Mouse (Mus musculus) G1E (cell line): ENCODE measurements around the gene Sdccag8. TPM values are rescaled to one million over a fixed set of nuclear protein-coding genes. Genes with fewer than 3 reads are reported as not detected.

ENCODE experiments used
- ATAC-seq: 2 replicates; pipeline ENCODE4 v1.8.0; 2016; ENCODE audit warnings: mild to moderate bottlenecking; ENCODE audit not compliant: insufficient number of reproducible peaks, poor library complexity, low FRiP score, severe bottlenecking; ENCODE audit errors: extremely low read depth
- DNase-seq: peaks from one replicate; pipeline ENCODE4 v3.0.0; 2012; ENCODE audit warnings: low spot score
- H3K27me3 ChIP-seq: 2 replicates; pipeline ENCODE4 v1.6.1; 2012; ENCODE audit warnings: mild to moderate bottlenecking, low read length, inconsistent platforms; ENCODE audit not compliant: insufficient read depth
- H3K36me3 ChIP-seq: replicated peaks from 2 replicates; pipeline ENCODE3; 2012; ENCODE audit warnings: mild to moderate bottlenecking, inconsistent platforms
- H3K4me1 ChIP-seq: 2 replicates; pipeline ENCODE4 v1.6.1; 2012; ENCODE audit warnings: low read depth, low read length, inconsistent platforms, mixed read lengths; ENCODE audit not compliant: insufficient read depth
- H3K4me3 ChIP-seq: 2 replicates; pipeline ENCODE4 v1.5.1; 2012; ENCODE audit warnings: low read depth, mild to moderate bottlenecking, inconsistent platforms, low read length, moderate library complexity, mixed read lengths
- H3K9me3 ChIP-seq: replicated peaks from 2 replicates; pipeline ENCODE4 v1.6.1; 2012; ENCODE audit warnings: inconsistent platforms
- CTCF ChIP-seq: IDR thresholded peaks from 2 replicates; pipeline ENCODE4 v1.5.1; 2012; ENCODE audit warnings: low read depth, low read length, inconsistent platforms, mixed read lengths
- GATA1 ChIP-seq: IDR thresholded peaks from 2 replicates; pipeline ENCODE4 v1.6.1; 2012; ENCODE audit warnings: borderline replicate concordance, low read length, inconsistent platforms, mixed read lengths
- GATA2 ChIP-seq: IDR thresholded peaks from 2 replicates; pipeline ENCODE4 v1.6.1; 2012; ENCODE audit warnings: low read depth, low read length, inconsistent platforms, borderline replicate concordance
- POLR2AphosphoS5 ChIP-seq: IDR thresholded peaks from 2 replicates; pipeline ENCODE4 v1.6.1; 2012; ENCODE audit warnings: low read depth, low read length, inconsistent platforms; ENCODE audit not compliant: insufficient replicate concordance
- TAL1 ChIP-seq: conservative IDR thresholded peaks from 2 replicates; pipeline ENCODE4 v1.6.1; 2012; ENCODE audit warnings: low read depth, low read length, inconsistent platforms, mixed read lengths
- polyA plus RNA-seq: library from polyadenylated mRNA; stranded (reverse); fragments of >175 nt; gene quantifications from 2 replicates; pipeline ENCODE4 v1.2.3, GENCODE M21; 2012
- total RNA-seq, 2 experiments: library from RNA; stranded (forward) in 1 of 2; stranded (reverse) in 1 of 2; fragments of 200-1000 nt in 1 of 2; fragments of >200 nt in 1 of 2; fragmentation: Nextera tagmentation in 1 of 2; gene quantifications; 2 replicates each; pipeline ENCODE4 v1.2.3; 2014 to 2017

Sdccag8 gene
- total and polyA plus RNA-seq, 3 experiments: 2.2 to 19.9 (median 11.9) TPM

DNA sequence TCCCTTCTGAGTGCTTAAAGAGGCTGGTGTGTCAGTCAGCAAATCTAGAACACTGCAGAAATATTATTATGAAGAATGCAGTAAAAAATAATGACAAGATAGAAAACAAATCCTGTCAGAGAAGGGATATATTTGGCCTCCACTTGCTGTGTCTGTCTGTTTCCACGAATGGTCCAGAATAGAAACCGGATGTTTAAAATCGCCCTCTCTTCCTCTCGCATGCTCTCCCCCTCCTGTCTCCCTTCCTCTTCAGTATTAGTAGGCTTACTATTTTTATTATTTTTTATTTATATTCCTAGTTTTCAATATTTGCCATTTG is 157.0 kb downstream of the Sdccag8 start:
- DNase-seq (no peak), ATAC-seq (no peak)
- Histone ChIP-seq H3K36me3 (peaks cover 9% of the 10 kb centered on the region), H3K27me3 (no peaks in the 10 kb centered on the region), H3K4me1 (no peaks in the 10 kb centered on the region), H3K4me3 (no peak overlapping the region), H3K9me3 (no peaks in the 10 kb centered on the region)
- TF ChIP-seq TAL1: no peak
- TF ChIP-seq GATA1: no peak
- no peak for TF ChIP-seq CTCF
- no peak for TF ChIP-seq GATA2
- no peak for TF ChIP-seq POLR2AphosphoS5

GRCm38 (mm10) chr1:176973356-176974088 is 159.1 kb downstream of the Sdccag8 start:
- H3K4me1 ChIP-seq: no peaks in the 10 kb centered on the region
- no peak for ATAC-seq
- DNase-seq: no peak
- no peak for TF ChIP-seq CTCF
- TF ChIP-seq POLR2AphosphoS5: no peak
- TF ChIP-seq GATA1: no peak
- TF ChIP-seq GATA2: no peak
- no peak for TF ChIP-seq TAL1
- H3K36me3 ChIP-seq: peaks cover 9% of the 10 kb centered on the region
- no peaks in the 10 kb centered on the region for H3K9me3 ChIP-seq
- no peak overlapping the region for H3K4me3 ChIP-seq
- no peaks in the 10 kb centered on the region for H3K27me3 ChIP-seq

DNA sequence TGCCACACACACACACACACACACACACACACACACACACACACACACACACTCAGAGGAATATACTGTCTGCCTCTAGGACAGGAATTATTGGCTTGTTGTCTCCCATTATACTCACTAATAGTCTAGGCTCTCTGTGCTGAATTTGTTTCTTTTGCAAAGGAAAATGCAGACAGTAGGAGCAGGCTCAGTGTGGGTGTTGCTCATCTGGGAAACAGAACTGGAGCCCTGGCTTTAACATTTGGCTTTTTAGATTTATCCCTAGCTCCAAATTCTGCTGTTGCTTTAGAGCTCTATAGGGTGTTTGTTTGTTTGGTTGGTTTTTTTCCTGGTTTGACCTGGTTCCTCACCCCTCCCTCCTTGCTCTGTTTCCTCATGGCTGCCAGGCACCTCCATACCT is 164.8 kb downstream of the Sdccag8 start:
- no peak for DNase-seq
- no peak for TF ChIP-seq GATA1
- TF ChIP-seq GATA2: no peak
- no peak for TF ChIP-seq CTCF
- TF ChIP-seq TAL1: no peak
- no peak for TF ChIP-seq POLR2AphosphoS5
- Histone ChIP-seq H3K27me3 (no peaks in the 10 kb centered on the region), H3K4me3 (no peak overlapping the region), H3K36me3 (peaks cover 4% of the 10 kb centered on the region), H3K9me3 (no peaks in the 10 kb centered on the region), H3K4me1 (no peaks in the 10 kb centered on the region)
- no peak for ATAC-seq

GRCm38 (mm10) chr1:176980140-176980539 is 165.7 kb downstream of the Sdccag8 start:
- no peaks in the 10 kb centered on the region for H3K4me1 ChIP-seq
- H3K36me3 ChIP-seq: peaks cover 5% of the 10 kb centered on the region
- DNase-seq: no peak
- TF ChIP-seq CTCF (no peak), GATA1 (no peak), POLR2AphosphoS5 (no peak), GATA2 (no peak), TAL1 (no peak)
- H3K4me3 ChIP-seq: no peak overlapping the region
- H3K27me3 ChIP-seq: no peaks in the 10 kb centered on the region
- H3K9me3 ChIP-seq: no peaks in the 10 kb centered on the region
- ATAC-seq: no peak

DNA sequence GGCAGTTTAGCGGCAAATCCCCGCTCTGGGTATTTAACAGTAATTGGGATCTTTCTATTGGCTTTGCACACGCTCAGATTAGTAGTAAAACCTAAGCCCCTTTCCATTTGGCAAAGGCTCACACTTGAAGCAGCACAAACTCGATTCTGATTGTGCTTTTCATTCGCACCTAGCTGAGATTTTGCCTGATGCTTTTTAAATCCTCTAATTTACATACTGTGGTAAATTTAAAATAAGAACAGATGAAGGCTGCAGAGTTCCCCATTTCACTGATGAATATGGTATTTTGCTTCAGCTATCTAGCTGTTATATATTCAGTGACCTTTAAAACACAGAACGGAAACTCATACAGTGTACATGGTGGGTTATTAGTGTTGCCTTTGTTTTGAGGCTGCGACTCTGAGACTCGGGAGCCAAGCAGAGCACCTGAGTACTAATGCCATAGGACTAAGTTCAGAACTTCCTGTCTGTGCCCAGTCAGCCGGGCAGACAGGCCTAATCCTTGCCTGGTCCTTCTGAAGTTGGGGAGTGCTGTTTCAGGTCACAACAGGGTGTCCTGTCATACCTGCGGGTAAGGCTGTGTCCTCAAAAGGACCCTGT is 166.4 kb downstream of the Sdccag8 start:
- ATAC-seq (no peak), DNase-seq (no peak)
- Histone ChIP-seq H3K4me1 (no peaks in the 10 kb centered on the region), H3K27me3 (no peaks in the 10 kb centered on the region), H3K36me3 (peaks cover 5% of the 10 kb centered on the region), H3K9me3 (no peaks in the 10 kb centered on the region), H3K4me3 (no peak overlapping the region)
- TF ChIP-seq GATA1 (no peak), POLR2AphosphoS5 (no peak), TAL1 (no peak), CTCF (no peak), GATA2 (no peak)

DNA sequence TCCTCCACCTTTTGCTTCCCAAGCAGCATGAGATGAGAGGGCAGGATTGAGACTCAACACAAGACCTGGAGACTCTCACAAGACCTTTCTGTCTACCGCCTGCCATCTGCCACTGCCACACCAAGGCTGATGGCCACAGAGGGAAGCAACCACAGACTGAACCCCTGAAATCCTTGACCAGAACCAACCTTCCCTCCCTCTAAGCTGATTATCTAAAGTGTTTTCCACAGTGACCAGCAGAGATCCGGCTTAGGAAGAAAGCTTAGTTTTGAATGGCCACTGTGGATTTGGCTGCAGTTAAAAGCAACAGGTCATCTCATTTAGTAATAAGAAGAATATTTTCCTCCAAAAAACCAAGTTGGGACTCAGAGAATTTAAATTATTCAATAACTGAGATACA is 167.1 kb downstream of the Sdccag8 start:
- DNase-seq (no peak), ATAC-seq (no peak)
- Histone ChIP-seq H3K4me3 (no peak overlapping the region), H3K36me3 (peaks cover 5% of the 10 kb centered on the region), H3K4me1 (peaks cover 4% of the 10 kb centered on the region), H3K9me3 (no peaks in the 10 kb centered on the region), H3K27me3 (no peaks in the 10 kb centered on the region)
- TF ChIP-seq GATA1 (no peak), TAL1 (no peak), POLR2AphosphoS5 (no peak), CTCF (no peak), GATA2 (no peak)
